Mouse (Mus musculus) T-cell, adult 66 days (primary cell): ENCODE data around the gene Mup13. TPM values are rescaled to one million over a fixed set of nuclear protein-coding genes. Genes with fewer than 3 reads are reported as not detected.

Source experiments
- total RNA-seq, 2 experiments: library from RNA; stranded (reverse); gene quantifications; 3 replicates in 1 of 2; 4 replicates in 1 of 2; pipeline ENCODE4 v1.2.4; 2023

Gene Mup13
- not detected for total RNA-seq

GRCm38 (mm10) chr4:61228186-61228585, at the start of gene Mup13:
Mup13 (minus strand) TSS chr4:61228286.

Other genes with a start within 250 kb of the Mup13 start
- not detected for gene Mup14, start 75.7 kb upstream of the Mup13 start, total RNA-seq
- not detected for gene Mup15, start 211.5 kb upstream of the Mup13 start, total RNA-seq